Mouse (Mus musculus) bone marrow macrophage, adult 2 months (primary cell): ENCODE results near the gene Ganab.

ENCODE experiments used
- CTCF ChIP-seq: IDR thresholded peaks from 2 replicates; pipeline ENCODE4 v1.5.1; 2012; ENCODE audit warnings: low read depth, mild to moderate bottlenecking, low read length, moderate library complexity
- POLR2A ChIP-seq: IDR thresholded peaks from 2 replicates; pipeline ENCODE4 v1.6.1; 2012; ENCODE audit warnings: mild to moderate bottlenecking, low read depth, low read length, borderline replicate concordance

- TF ChIP-seq CTCF = no peak
- no peak for TF ChIP-seq POLR2A
Measured at GRCm38 (mm10) chr19:8946929-8947328, 49.1 kb downstream of the Ganab start.
